Mouse (Mus musculus) fat pad, adult 2 months (tissue): ENCODE measurements around the gene Mrpl38.
A peak's percentile ranks its signal among the peaks of the same experiment; 100 is the strongest.

Source experiments
- DNase-seq: peaks from one replicate; pipeline ENCODE4 v3.0.0-alpha.2; 2011; ENCODE audit warnings: low read depth, low spot score; ENCODE audit errors: extremely low read depth

The Mrpl38 gene

DNA sequence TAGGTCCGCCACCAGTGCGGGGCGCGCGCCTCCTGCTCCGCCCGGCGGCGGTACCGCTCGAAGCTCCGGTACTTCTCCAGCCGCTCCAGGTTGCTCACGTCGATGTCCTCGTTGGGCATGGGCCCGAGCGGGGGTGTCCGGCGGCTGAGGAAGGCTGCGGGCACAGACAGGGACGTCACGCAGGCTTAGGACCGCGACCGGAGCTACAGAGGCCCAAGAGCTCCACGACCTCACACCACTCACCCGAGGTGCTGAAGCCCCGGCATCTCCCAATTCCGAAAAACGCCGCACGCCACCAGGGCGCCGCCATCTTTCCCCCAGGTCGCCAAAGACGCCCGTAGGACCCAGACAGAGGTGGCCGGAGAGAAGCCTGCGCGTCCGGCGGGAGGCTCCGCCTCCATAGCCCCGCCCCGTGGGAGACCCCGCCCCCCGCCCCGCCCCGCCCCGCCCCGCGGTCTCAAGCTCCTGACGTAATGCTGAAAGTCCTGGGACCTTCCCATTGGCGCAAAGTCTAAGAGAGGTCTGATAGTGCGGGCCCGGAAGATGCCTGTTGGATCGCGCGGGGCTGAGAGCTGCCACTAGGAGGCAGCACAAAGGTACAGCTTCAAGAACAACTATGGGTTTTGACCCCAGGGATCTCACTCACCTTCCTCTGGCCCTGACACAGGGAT lies at the start of gene Mrpl38:
Mrpl38 (minus strand) TSS at position 401 of the 671 bp plus-strand sequence.
- no peak for DNase-seq

- DNase-seq = no peak
These were observed 48.7 kb upstream of the Mrpl38 start for GRCm38 (mm10) chr11:116187226-116187930.

DNA sequence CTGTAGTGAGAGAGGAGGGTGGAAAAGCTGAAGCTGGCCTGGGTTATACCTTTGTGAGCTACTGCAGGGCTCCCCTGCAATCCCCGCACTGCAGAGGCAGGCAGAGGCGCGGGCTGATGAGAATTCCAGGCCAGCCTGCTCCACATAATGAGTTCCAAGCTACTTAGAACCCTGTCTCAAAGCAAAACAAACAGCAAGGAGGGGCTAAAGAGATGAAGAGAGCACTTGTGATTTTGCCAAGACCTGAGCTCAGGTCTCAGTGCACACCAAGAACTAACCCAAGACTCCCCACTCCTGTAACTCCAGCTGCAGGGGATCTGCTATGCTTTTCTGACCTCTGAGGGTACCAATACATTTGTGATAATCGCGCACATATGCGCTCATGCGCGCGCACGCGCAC lies 47.7 kb upstream of the Mrpl38 start:
- DNase-seq = no peak

DNA sequence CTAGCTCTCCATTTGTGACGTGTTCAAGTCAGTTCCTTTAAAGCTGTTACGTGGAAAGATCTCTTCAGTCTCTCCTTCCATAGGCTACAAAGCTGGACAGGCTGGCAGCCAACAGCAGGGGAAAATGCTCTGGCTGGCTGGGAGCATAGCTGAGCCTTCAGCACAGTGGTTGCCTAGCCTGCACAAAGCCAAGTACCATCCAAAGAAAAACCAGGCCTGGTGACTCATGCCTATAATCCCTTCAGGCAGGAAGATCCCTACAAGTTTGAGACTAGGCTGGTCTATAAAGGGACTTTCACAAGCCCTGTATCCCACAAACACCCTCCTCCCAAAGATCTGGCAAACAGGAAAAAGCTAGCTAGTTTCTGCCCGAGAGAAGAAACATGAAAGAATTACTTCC lies 47.2 kb upstream of the Mrpl38 start:
- no peak for DNase-seq

DNA sequence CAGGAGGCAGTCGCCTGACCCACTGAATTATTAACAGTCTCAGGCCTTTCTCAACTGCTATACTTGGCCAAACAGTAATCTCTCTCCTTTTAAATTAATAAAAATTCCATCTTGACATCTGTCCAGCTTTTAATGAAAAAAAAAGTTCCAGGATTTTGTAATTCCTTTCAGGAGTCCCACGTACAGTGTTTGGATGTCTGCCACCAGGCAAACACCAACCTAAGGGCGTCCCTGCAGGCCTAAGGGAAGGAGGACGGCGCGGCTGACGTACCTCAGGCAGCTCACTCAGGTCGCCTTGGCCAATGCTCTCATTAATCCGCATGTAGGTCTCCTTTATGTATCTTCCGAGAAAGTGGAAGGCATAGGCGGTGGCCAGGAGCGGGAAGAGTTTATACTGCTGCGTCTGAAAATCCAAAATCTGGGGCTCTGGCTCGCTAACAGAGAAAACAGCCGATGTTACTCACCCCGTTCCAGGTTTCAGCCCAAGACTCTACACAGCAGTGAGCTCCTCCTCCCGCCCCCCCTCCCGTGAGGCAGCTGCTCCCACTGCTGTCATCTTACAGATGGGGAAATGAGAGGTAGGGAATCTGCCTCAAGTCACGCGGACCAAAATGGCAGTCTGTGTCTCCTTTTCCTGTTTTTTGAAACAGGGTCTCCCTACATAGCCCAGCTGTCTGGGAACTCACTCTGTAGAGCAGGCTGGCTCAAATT lies 39.9 kb upstream of the Mrpl38 start:
- no peak for DNase-seq

DNA sequence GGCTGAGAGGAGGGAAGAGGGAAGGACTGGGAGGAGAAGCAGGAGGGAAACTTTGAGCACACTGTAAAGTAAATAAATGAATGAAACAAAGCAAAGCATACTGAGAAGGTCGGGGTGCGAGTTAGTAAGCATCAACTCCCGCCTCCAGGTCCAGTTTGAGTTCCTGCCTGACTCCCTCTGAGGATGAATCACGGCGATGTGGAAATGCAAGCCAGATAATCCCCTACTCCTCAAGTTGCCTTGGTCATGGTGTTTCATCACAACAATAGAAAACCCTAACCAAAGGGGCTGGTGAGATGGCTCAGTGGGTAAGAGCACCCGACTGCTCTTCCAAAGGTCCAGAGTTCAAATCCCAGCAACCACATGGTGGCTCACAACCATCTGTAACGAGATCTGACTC lies 37.3 kb upstream of the Mrpl38 start:
- DNase-seq = no peak

DNA sequence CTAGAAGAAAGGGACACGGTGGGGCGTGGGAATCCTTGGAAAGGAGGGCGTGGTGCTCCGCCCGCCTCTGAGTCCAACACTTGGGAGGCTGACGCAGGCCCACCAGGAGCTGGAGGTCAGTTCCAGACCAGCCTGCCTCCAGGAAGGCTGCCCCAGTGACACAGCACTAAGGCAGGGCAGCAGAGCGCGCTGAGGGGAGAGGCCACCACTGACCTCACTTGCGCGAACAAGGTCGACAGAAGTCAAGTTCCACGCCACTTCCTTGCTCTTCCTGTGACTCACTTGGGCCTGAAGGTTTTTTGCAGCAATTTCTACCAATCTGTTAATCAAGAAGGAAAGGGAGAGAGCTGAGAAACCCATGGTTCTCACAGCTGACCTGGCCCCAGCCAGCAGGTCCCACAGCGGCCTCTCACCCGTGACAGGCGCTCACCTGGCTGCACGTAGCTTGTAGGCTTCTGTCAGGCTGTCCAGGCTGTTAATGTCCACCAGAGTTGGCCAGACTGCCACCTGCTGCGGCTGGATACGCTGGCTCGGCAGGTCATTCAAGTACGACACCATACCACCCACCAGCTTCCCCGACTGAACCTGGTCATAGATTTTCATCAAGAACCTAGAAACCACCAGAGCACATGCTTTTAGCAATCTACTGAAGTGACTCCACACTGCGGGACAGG lies 36.2 kb upstream of the Mrpl38 start:
- DNase-seq = no peak

DNA sequence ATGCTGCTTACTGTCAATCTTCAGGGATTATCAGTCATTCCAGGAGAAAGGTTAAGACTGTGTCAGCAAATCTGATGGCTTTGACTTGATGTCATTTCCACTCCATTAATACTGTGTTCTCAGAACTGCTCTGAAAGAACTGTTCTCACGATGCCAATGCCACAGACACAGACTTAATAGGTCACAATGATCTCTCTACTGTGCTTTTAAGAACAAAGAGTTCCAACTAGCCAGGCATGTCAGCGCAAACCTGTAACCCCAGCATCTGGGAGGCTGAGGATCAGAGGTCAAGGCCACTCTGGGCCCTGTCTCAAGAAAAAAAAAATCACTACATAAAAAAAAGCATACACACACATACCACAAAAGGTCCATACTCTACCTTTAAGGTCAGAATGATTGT lies 33.3 kb upstream of the Mrpl38 start:
- no peak for DNase-seq

- no peak for DNase-seq
These were observed 31.5 kb upstream of the Mrpl38 start for GRCm38 (mm10) chr11:116170003-116170800.

GRCm38 (mm10) chr11:116169214-116169613 lies 30.5 kb upstream of the Mrpl38 start:
- DNase-seq = no peak

GRCm38 (mm10) chr11:116167884-116168439 lies 29.3 kb upstream of the Mrpl38 start, which contains the start of gene Fbf1:
Fbf1 (minus strand) TSS chr11:116168166.
- no peak for DNase-seq

DNA sequence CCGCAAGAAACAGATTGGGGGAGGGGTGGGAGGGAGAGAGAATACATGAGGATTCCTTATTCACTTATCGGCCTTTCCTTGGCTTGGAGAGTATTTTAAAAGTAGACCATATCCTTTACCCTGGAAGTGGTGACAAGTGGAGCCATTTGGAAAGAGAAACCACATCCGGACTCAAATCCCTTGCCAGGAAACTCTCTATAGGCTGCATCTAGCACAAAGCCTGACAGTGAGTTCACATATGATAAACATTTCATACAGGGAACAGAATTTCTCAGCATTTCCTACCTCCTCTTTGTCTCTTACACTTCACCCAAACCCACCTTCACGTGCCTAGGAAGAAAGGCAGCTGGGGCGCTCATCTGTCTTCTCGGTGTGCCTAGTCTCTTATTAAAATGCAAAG lies 28.6 kb upstream of the Mrpl38 start:
- no peak for DNase-seq

GRCm38 (mm10) chr11:116163002-116163401 lies 24.3 kb upstream of the Mrpl38 start:
- DNase-seq = no peak

DNA sequence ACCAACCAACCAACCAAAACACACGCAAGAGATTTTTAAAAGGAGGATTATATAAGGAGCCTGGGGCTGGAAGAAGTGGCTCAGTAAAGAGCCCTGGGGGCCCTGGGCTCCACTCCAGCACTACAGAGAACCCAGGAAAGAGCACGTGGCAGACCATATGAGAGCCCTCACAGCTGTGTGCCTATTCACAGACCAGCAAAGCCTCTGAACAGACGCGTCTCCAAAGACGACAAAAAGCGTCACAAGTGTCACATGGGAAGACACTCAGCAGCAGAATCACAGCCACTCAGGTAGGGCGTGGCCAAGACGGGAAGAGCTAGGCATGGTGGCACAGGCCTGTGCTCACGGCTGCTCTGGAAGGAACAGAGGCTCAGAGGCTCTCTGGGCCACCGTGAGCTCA lies 23.5 kb upstream of the Mrpl38 start:
- DNase-seq = no peak

- peak; percentile 88 for DNase-seq
These were observed 22.6 kb upstream of the Mrpl38 start for GRCm38 (mm10) chr11:116161312-116161711.

- DNase-seq = no peak
These were observed 12.3 kb upstream of the Mrpl38 start for GRCm38 (mm10) chr11:116150960-116151359.

DNA sequence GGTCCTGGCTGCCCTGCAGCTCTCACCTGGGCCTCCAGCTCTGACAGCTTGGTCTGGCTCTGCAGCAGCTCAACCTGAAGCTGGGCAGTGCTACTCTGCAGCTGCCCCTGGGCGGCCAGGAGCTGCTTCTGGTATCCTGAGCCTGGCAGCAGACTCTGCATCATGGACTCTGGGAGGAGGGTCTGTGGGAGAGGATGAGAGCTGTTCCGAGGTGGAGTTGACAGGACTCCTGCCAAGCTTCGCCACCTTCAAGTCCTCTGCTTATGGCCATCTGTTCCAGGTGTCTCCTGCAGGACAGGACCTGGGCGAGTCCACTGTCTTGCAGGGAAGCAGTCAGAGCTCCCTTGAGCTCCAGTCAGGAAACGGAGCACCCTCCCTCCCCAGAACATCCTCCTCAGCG lies 10.7 kb upstream of the Mrpl38 start:
- DNase-seq = no peak

- DNase-seq = no peak
These were observed 10.1 kb upstream of the Mrpl38 start for GRCm38 (mm10) chr11:116148761-116149221.

DNA sequence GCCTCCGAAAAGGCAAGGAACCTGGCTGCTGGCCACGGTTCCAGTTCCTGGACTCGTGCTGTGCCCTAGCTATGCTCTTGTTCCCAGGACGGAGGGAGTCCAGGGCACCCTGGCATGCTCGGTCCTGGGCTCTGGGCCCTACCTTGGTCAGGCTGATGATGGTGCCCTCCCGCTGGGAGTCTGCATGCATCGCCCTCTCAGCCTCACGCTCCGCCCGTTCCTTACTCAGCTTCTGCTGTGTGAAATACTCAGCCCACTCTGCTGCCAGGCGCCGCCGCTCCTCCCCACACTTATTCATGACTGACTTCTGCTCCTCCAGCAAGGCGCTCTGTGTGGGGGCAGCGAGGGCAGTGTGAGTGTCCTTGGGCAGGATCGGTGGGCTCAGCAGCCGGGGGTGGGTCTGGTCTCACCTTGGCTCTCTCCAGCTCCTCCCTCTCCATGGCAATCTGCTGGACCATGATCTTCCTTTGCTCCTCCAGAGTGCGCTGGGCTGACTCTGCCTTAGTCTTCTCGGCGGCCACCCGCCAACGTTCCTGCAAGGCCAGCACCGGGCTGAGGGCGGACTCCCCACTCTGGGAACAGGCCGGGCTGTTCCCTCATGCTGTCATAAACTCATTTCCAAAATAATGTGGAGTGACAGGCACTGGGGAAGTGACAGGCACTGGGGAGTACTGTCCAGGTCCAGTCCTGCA lies 7.8 kb upstream of the Mrpl38 start:
- DNase-seq = no peak
